Mouse (Mus musculus) cortical plate, adult 2 months (tissue): ENCODE data around the gene Idh1.

Experiments used
- CTCF ChIP-seq: fragments of 200-500 bp; IDR thresholded peaks from 2 replicates; pipeline ENCODE4 v1.5.1; 2011; ENCODE audit warnings: mild to moderate bottlenecking, control low read depth, low read length; ENCODE audit not compliant: insufficient read depth; ENCODE audit errors: extremely low read depth
- POLR2A ChIP-seq: fragments of 200-500 bp; IDR thresholded peaks from 2 replicates; pipeline ENCODE4 v1.6.1; 2011; ENCODE audit warnings: mild to moderate bottlenecking, low read length, control low read depth; ENCODE audit not compliant: insufficient read depth; ENCODE audit errors: extremely low read depth

DNA sequence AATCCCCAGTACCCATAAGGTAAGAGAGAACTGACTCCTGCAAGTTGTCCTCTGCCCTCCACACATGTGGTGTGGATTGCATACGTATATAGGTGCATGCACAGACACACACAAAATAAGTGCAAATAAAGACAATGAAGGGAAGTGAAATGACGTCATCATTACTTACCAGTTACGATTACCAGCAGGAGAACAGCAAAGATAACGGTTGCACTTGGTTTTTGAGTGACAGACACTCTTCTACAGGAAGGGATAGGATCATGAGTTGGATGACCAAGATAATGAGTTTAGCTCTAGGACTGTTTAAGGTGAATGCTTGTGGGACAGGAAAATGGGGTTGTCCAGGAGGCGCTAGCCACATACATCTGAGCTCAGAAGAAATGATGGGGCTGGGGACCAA is 4.8 kb downstream of the Idh1 start:
- TF ChIP-seq CTCF (no peak), POLR2A (no peak)
